Mouse (Mus musculus): Measurements from ENCODE around the gene Olfr352.

The Olfr352 gene

GRCm38 (mm10) chr2:36868160-36868559, at the start of gene Olfr352:
TSS of gene Olfr352 (plus strand) at chr2:36868460.
- DNase-seq (ENCODE audit: low read depth, low spot score), result no peak

- DNase-seq (ENCODE audit: low read depth, low spot score), result no peak
Observed at GRCm38 (mm10) chr2:36846010-36846409, 22.2 kb upstream of the Olfr352 start, which contains the start of gene Olfr350. TSS of gene Olfr350 (plus strand) at chr2:36846310.

- DNase-seq (ENCODE audit: low read depth, low spot score), result no peak
Observed at GRCm38 (mm10) chr2:36862560-36862959, 5.7 kb upstream of the Olfr352 start, which contains the start of gene Olfr351. TSS of gene Olfr351 (minus strand) at chr2:36862660.

- no peak for DNase-seq (ENCODE audit: low read depth, low spot score)
Observed at GRCm38 (mm10) chr2:36892836-36893235, 24.6 kb downstream of the Olfr352 start, which contains the start of gene Olfr353. TSS of gene Olfr353 (minus strand) at chr2:36892936.

- no peak for DNase-seq (ENCODE audit: low read depth, low spot score)
Observed at GRCm38 (mm10) chr2:36897114-36897513, 28.9 kb downstream of the Olfr352 start.

GRCm38 (mm10) chr2:36905380-36905779, 37.1 kb downstream of the Olfr352 start, which contains the start of gene Olfr354:
TSS of gene Olfr354 (plus strand) at chr2:36905680.
- DNase-seq (ENCODE audit: low read depth, low spot score), result no peak

All from CD4-positive, CD25-positive, alpha-beta regulatory T cell, adult 2 months (primary cell).